Mouse (Mus musculus): ENCODE data around the gene Tac1. TPM values are rescaled to one million over a fixed set of nuclear protein-coding genes. Genes with fewer than 3 reads are reported as not detected.
"Not testable (repeated sequence)": the region's sequence is repeated elsewhere in the genome, so short reads cannot be mapped to it uniquely, and the experiment has no call there.

Gene Tac1
- total RNA-seq (2012; rRNA removed) (not detected in 2 replicates), polyA plus RNA-seq (2012; ENCODE audit: insufficient read depth in 1 of 2, insufficient read length in 2 of 2, low read depth in 1 of 2, low replicate concordance in 2 of 2, missing spikeins in 1 of 2) (not detected)

DNA sequence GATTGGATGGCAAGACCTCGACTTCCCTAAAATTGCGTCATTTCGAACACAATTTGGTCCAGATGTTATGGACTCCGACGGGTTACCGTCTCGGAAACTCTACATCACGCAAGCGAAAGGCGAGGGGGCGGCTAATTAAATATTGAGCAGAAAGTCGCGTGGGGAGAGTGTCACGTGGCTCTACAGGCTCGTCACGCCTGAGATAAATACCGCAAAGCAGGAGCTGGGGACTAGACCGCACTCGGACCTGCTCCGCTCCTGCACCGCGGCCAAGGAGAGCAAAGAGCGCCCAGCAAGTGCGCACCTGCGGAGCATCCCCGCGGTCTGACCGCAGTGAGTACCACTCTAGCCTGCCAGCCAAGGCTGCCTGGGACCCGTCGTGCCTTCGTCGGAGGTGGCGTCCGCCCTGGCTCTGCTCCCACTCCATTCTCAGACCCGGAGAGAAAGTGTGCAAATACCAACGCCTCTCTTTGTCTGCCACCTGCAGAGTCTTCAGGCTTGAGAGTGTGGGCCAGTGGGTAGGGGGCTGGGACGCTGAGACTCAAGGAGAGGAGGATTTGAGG is at the start of gene Tac1:
Gene Tac1 (plus strand): TSS at position 51 of the 563 bp plus-strand sequence.
- H3K79me2 ChIP-seq (ENCODE audit: control insufficient read depth, insufficient read depth, low read length, poor library complexity), result no peaks in the 10 kb centered on the region
- no peak within 1 kb of the TSS for H3K9ac ChIP-seq (ENCODE audit: control insufficient read depth, low read depth, low read length, poor library complexity, severe bottlenecking)
- H3K4me3 ChIP-seq (ENCODE audit: control insufficient read depth in 1 of 2, insufficient read depth in 1 of 2, low read depth in 2 of 2, low read length in 2 of 2), result no peak within 1 kb of the TSS
- no peak for TF ChIP-seq ZC3H11A (IDR thresholded peaks at IDR 0.05; ENCODE audit: low read depth, low read length)
- TF ChIP-seq ELF1 (IDR thresholded peaks at IDR 0.05; ENCODE audit: low read depth, low read length), result no peak
- no peak for TF ChIP-seq NRF1 (IDR thresholded peaks at IDR 0.05; ENCODE audit: insufficient read depth, low read depth, low read length, poor library complexity, severe bottlenecking)
- no peak for TF ChIP-seq MAFK (IDR thresholded peaks at IDR 0.05; ENCODE audit: borderline replicate concordance, low read depth, low read length)
- no peak for TF ChIP-seq EP300 (IDR thresholded peaks at IDR 0.05; ENCODE audit: low read depth in 1 of 2, low read length in 2 of 2)
- TF ChIP-seq ZNF384 (IDR thresholded peaks at IDR 0.05; ENCODE audit: low read depth, low read length), result no peak
- TF ChIP-seq TBP (IDR thresholded peaks at IDR 0.05; ENCODE audit: low read depth, low read length), result no peak
- TF ChIP-seq CHD1 (IDR thresholded peaks at IDR 0.05; ENCODE audit: low read depth, low read length), result no peak
- TF ChIP-seq BHLHE40 (IDR thresholded peaks at IDR 0.05; ENCODE audit: borderline replicate concordance, low read depth, low read length), result no peak
- no peak for TF ChIP-seq SMC3 (IDR thresholded peaks at IDR 0.05; ENCODE audit: low read depth, low read length)
- no peak for TF ChIP-seq ZMIZ1 (IDR thresholded peaks at IDR 0.05; ENCODE audit: low read depth, low read length)
- no peak for TF ChIP-seq RAD21 (IDR thresholded peaks at IDR 0.05; ENCODE audit: low read depth, low read length)
- no peak for TF ChIP-seq CHD2 (IDR thresholded peaks at IDR 0.05; ENCODE audit: low read length)
- no peak for TF ChIP-seq E2F4 (IDR thresholded peaks at IDR 0.05; ENCODE audit: borderline replicate concordance, low read depth, low read length)
- TF ChIP-seq POLR2AphosphoS5 (IDR thresholded peaks at IDR 0.05; ENCODE audit: borderline replicate concordance, low read depth, low read length), result no peak
- TF ChIP-seq UBTF (IDR thresholded peaks at IDR 0.05; ENCODE audit: borderline replicate concordance, insufficient read depth, low read depth, low read length), result no peak
- TF ChIP-seq USF1 (IDR thresholded peaks at IDR 0.05; ENCODE audit: low read depth, low read length), result no peak
- no peak for TF ChIP-seq POLR2AphosphoS2 (IDR thresholded peaks at IDR 0.05; ENCODE audit: low read length)
- H3K27ac ChIP-seq (ENCODE audit: control insufficient read depth, low read depth, low read length), result no peak within 1 kb of the TSS
- H3K27me3 ChIP-seq (ENCODE audit: control insufficient read depth in 1 of 2, insufficient read depth in 2 of 2, low read length in 2 of 2), result no peaks in the 10 kb centered on the region; a peak in 1 of 4 replicates
- no peaks in the 10 kb centered on the region for H3K9me3 ChIP-seq (replicated peaks; ENCODE audit: insufficient read depth, low read length)
- no peaks in the 10 kb centered on the region for H3K36me3 ChIP-seq (ENCODE audit: control insufficient read depth in 1 of 2, insufficient read depth in 2 of 2, low read length in 2 of 2)
- no peaks in the 10 kb centered on the region for H3K4me1 ChIP-seq (ENCODE audit: control insufficient read depth in 1 of 2, insufficient read depth in 2 of 2, low read length in 2 of 2)
- DNase-seq (ENCODE audit: low read depth, low spot score), result no peak

DNA sequence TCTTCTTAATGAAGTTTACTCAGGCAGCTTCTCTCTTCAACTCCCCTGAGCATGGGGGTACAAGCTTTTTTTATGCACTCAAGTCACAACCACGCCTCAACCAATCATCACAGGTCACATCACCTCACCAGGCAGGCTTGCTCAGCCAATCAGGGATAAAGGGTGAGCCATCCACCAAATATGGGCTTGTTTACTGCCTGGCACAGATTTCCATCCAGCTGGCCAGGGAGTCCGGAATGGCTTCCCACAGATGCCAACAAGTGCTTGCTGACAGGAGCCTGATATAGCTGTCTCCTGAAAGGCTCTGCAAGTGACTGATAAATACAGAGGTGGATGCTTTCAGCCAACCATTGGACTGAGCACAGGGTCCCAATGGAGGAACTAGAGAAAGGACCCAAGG is 11.2 kb upstream of the Tac1 start:
- H3K36me3 ChIP-seq (ENCODE audit: control insufficient read depth in 1 of 2, insufficient read depth in 2 of 2, low read length in 2 of 2); H3K4me1 ChIP-seq (ENCODE audit: control insufficient read depth in 1 of 2, insufficient read depth in 2 of 2, low read length in 2 of 2); H3K27me3 ChIP-seq (ENCODE audit: control insufficient read depth in 1 of 2, insufficient read depth in 2 of 2, low read length in 2 of 2); H3K9ac ChIP-seq (ENCODE audit: control insufficient read depth, low read depth, low read length, poor library complexity, severe bottlenecking); H3K4me3 ChIP-seq (ENCODE audit: control insufficient read depth in 1 of 2, insufficient read depth in 1 of 2, low read depth in 2 of 2, low read length in 2 of 2); H3K9me3 ChIP-seq (replicated peaks; ENCODE audit: insufficient read depth, low read length); DNase-seq (ENCODE audit: low read depth, low spot score); H3K27ac ChIP-seq (ENCODE audit: control insufficient read depth, low read depth, low read length); H3K79me2 ChIP-seq (ENCODE audit: control insufficient read depth, insufficient read depth, low read length, poor library complexity): not testable (repeated sequence)
